Mouse (Mus musculus) MEL (cell line): ENCODE results near the gene Anks1. TPM values are rescaled to one million over a fixed set of nuclear protein-coding genes. Genes with fewer than 3 reads are reported as not detected.

Source experiments
- DNase-seq: peaks from one replicate; pipeline ENCODE4 v3.0.0; 2011; ENCODE audit warnings: low read depth, low spot score
- H3K27ac ChIP-seq: 2 replicates; pipeline ENCODE4 v1.5.1; 2012; ENCODE audit warnings: low read depth, mild to moderate bottlenecking, control low read depth, low read length, moderate library complexity; ENCODE audit not compliant: control insufficient read depth
- H3K27me3 ChIP-seq, 2 experiments: fragments of 150-350 bp in 1 of 2; sonication (generic) in 1 of 2; 2 replicates each; pipeline ENCODE4 v1.6.1; 2012; ENCODE audit warnings: low read length in 2 of 2, mild to moderate bottlenecking in 2 of 2, improper control_type of control experiment in 1 of 2, moderate library complexity in 1 of 2; ENCODE audit not compliant: insufficient read depth in 2 of 2, control insufficient read depth in 1 of 2
- H3K36me3 ChIP-seq, 2 experiments: 2 replicates each; pipeline ENCODE4 v1.6.1; 2012 to 2014; ENCODE audit warnings: low read length in 2 of 2, improper control_type of control experiment in 1 of 2, inconsistent platforms in 1 of 2, mild to moderate bottlenecking in 1 of 2; ENCODE audit not compliant: insufficient read depth in 2 of 2, control insufficient read depth in 1 of 2
- H3K4me1 ChIP-seq, 2 experiments: fragments of 150-350 bp in 1 of 2; sonication (generic) in 1 of 2; 2 replicates each; pipeline ENCODE4 v1.6.1; 2012; ENCODE audit warnings: low read length in 2 of 2, improper control_type of control experiment in 1 of 2, mild to moderate bottlenecking in 1 of 2; ENCODE audit not compliant: insufficient read depth in 2 of 2, control insufficient read depth in 1 of 2
- H3K4me3 ChIP-seq, 2 experiments: fragments of 150-350 bp in 1 of 2; sonication (generic) in 1 of 2; 2 replicates each; pipeline ENCODE4 v1.5.1; 2012; ENCODE audit warnings: low read depth in 2 of 2, low read length in 2 of 2, mild to moderate bottlenecking in 2 of 2, moderate library complexity in 2 of 2, control low read depth in 1 of 2, improper control_type of control experiment in 1 of 2; ENCODE audit not compliant: control insufficient read depth in 1 of 2, insufficient read depth in 1 of 2
- H3K79me2 ChIP-seq: 2 replicates; pipeline ENCODE4 v1.6.1; 2012; ENCODE audit warnings: mild to moderate bottlenecking, low read length, moderate library complexity; ENCODE audit not compliant: control insufficient read depth, poor library complexity, insufficient read depth
- H3K9ac ChIP-seq: 2 replicates; pipeline ENCODE4 v1.6.1; 2012; ENCODE audit warnings: low read depth, mild to moderate bottlenecking, control low read depth, low read length, moderate library complexity; ENCODE audit not compliant: control insufficient read depth, poor library complexity, severe bottlenecking
- H3K9me3 ChIP-seq: fragments of 150-350 bp; sonication (generic); replicated peaks from 2 replicates; pipeline ENCODE4 v1.6.1; 2012; ENCODE audit warnings: mild to moderate bottlenecking, low read length, improper control_type of control experiment, moderate library complexity; ENCODE audit not compliant: insufficient read depth
- BHLHE40 ChIP-seq: IDR thresholded peaks from 2 replicates; pipeline ENCODE4 v1.6.1; 2012; ENCODE audit warnings: low read depth, mild to moderate bottlenecking, inconsistent platforms, low read length, improper control_type of control experiment, borderline replicate concordance
- CHD1 ChIP-seq: IDR thresholded peaks from 2 replicates; pipeline ENCODE4 v1.6.1; 2012; ENCODE audit warnings: low read depth, mild to moderate bottlenecking, inconsistent platforms, low read length, improper control_type of control experiment
- CTCF ChIP-seq, 3 experiments: IDR thresholded peaks in 2 of 3; conservative IDR thresholded peaks in 1 of 3; 2 replicates each; pipeline ENCODE4 v1.5.1; 2011 to 2012; ENCODE audit warnings: low read length in 3 of 3, low read depth in 2 of 3, mild to moderate bottlenecking in 2 of 3, improper control_type of control experiment in 1 of 3, inconsistent platforms in 1 of 3, mixed read lengths in 1 of 3, moderate library complexity in 1 of 3; ENCODE audit not compliant: control insufficient read depth in 1 of 3, insufficient read depth in 1 of 3, poor library complexity in 1 of 3, severe bottlenecking in 1 of 3
- EP300 ChIP-seq, 2 experiments: IDR thresholded peaks; 2 replicates each; pipeline ENCODE4 v1.6.1; 2011; ENCODE audit warnings: improper control_type of control experiment in 2 of 2, low read length in 2 of 2, low read depth in 1 of 2, mild to moderate bottlenecking in 1 of 2
- ETS1 ChIP-seq: IDR thresholded peaks from 2 replicates; pipeline ENCODE4 v1.6.1; 2012; ENCODE audit warnings: low read depth, mild to moderate bottlenecking, inconsistent platforms, low read length, improper control_type of control experiment, moderate library complexity
- GATA1 ChIP-seq: IDR thresholded peaks from 2 replicates; pipeline ENCODE4 v1.6.1; 2011; ENCODE audit warnings: low read depth, low read length, improper control_type of control experiment
- HCFC1 ChIP-seq: IDR thresholded peaks from 2 replicates; pipeline ENCODE4 v1.6.1; 2012; ENCODE audit warnings: low read depth, mild to moderate bottlenecking, inconsistent platforms, low read length, improper control_type of control experiment, moderate library complexity
- MAFK ChIP-seq: IDR thresholded peaks from 2 replicates; pipeline ENCODE4 v1.6.1; 2011; ENCODE audit warnings: low read depth, mild to moderate bottlenecking, low read length, improper control_type of control experiment, borderline replicate concordance
- MAX ChIP-seq: IDR thresholded peaks from 2 replicates; pipeline ENCODE4 v1.6.1; 2011; ENCODE audit warnings: low read length, improper control_type of control experiment
- MAZ ChIP-seq: IDR thresholded peaks from 2 replicates; pipeline ENCODE4 v1.6.1; 2012; ENCODE audit warnings: low read depth, mild to moderate bottlenecking, inconsistent platforms, low read length, improper control_type of control experiment
- MXI1 ChIP-seq: IDR thresholded peaks from 2 replicates; pipeline ENCODE4 v1.6.1; 2011; ENCODE audit warnings: mild to moderate bottlenecking, low read depth, low read length, improper control_type of control experiment
- POLR2AphosphoS2 ChIP-seq: IDR thresholded peaks from 2 replicates; pipeline ENCODE4 v1.6.1; 2011; ENCODE audit warnings: low read length, improper control_type of control experiment
- RAD21 ChIP-seq: IDR thresholded peaks from 2 replicates; pipeline ENCODE4 v1.6.1; 2011; ENCODE audit warnings: mild to moderate bottlenecking, low read depth, low read length, improper control_type of control experiment
- RCOR1 ChIP-seq: IDR thresholded peaks from 2 replicates; pipeline ENCODE4 v1.6.1; 2012; ENCODE audit warnings: low read depth, mild to moderate bottlenecking, inconsistent platforms, low read length, improper control_type of control experiment
- SIN3A ChIP-seq: IDR thresholded peaks from 2 replicates; pipeline ENCODE4 v1.6.1; 2012; ENCODE audit warnings: low read length, improper control_type of control experiment, inconsistent platforms
- TBP ChIP-seq: IDR thresholded peaks from 2 replicates; pipeline ENCODE4 v1.8.0; 2011; ENCODE audit warnings: low read depth, low read length, improper control_type of control experiment
- TCF12 ChIP-seq: IDR thresholded peaks from 2 replicates; pipeline ENCODE4 v1.6.1; 2014; ENCODE audit warnings: low read depth, mild to moderate bottlenecking, inconsistent platforms, low read length, improper control_type of control experiment, moderate library complexity
- USF1 ChIP-seq: IDR thresholded peaks from 2 replicates; pipeline ENCODE4 v1.6.1; 2014; ENCODE audit warnings: low read depth, mild to moderate bottlenecking, inconsistent platforms, low read length, improper control_type of control experiment, moderate library complexity
- ZC3H11A ChIP-seq: IDR thresholded peaks from 2 replicates; pipeline ENCODE4 v1.6.1; 2012; ENCODE audit warnings: low read depth, mild to moderate bottlenecking, inconsistent platforms, low read length, improper control_type of control experiment
- polyA plus RNA-seq, 2 experiments: library from polyadenylated mRNA; stranded (reverse) in 1 of 2; unstranded in 1 of 2; fragments of >175 nt in 1 of 2; fragments of >200 nt in 1 of 2; gene quantifications; 2 replicates each; pipeline versions ENCODE4 v1.2.1 to v1.2.4; 2012; ENCODE audit warnings: low replicate concordance in 2 of 2, low read depth in 1 of 2; ENCODE audit not compliant: insufficient read length in 2 of 2, insufficient read depth in 1 of 2, missing spikeins in 1 of 2
- total RNA-seq: library from RNA; depleted of rRNA; stranded (reverse); fragments of 300-350 nt; gene quantifications from 2 replicates; pipeline ENCODE4 v1.2.3, GENCODE M21; 2012

Gene Anks1
- total and polyA plus RNA-seq, 3 experiments = 11.9 to 15.9 TPM; not detected in 1

- peaks cover 15 to 16% of the 10 kb centered on the region in 2 experiments for H3K4me1 ChIP-seq
- no peak overlapping the region for H3K9ac ChIP-seq
- TF ChIP-seq ZC3H11A (no peak), MAFK (no peak), MXI1 (no peak), CHD1 (no peak), SIN3A (no peak), EP300 (IDR thresholded peaks at IDR 0.05; ENCODE audit: low read depth in 1 of 2, low read length in 2 of 2) (no peak), TBP (no peak)
- H3K4me3 ChIP-seq = no peak overlapping the region
- no peaks in the 10 kb centered on the region for H3K27me3 ChIP-seq
- H3K36me3 ChIP-seq = peaks cover 0 to 14% of the 10 kb centered on the region in 2 experiments; a peak in 2 of 4 replicates
- H3K79me2 ChIP-seq = no peaks in the 10 kb centered on the region
- no peaks in the 10 kb centered on the region for H3K9me3 ChIP-seq
- peak; percentile 21 for DNase-seq
- H3K27ac ChIP-seq = no peak overlapping the region; the same call in 1 of the 2 replicates
Measured at GRCm38 (mm10) chr17:28029308-28029707, 120.2 kb downstream of the Anks1 start.

GRCm38 (mm10) chr17:28030446-28030845, 121.3 kb downstream of the Anks1 start:
- TF ChIP-seq HCFC1 (no peak), SIN3A (no peak), MAZ (no peak), RAD21 (no peak), USF1 (no peak), TBP (no peak), CTCF (IDR thresholded peaks at IDR 0.05 in 2 of 3, conservative IDR thresholded peaks at IDR 0.05 in 1 of 3; ENCODE audit: control insufficient read depth in 1 of 3, insufficient read depth in 1 of 3, low read depth in 2 of 3, low read length in 3 of 3, poor library complexity in 1 of 3, severe bottlenecking in 1 of 3) (no peak), CHD1 (no peak)
- H3K9ac ChIP-seq = no peak overlapping the region
- H3K27ac ChIP-seq = no peak overlapping the region
- peaks cover 15 to 16% of the 10 kb centered on the region in 2 experiments for H3K4me1 ChIP-seq
- no peaks in the 10 kb centered on the region for H3K79me2 ChIP-seq
- peaks cover 0 to 14% of the 10 kb centered on the region in 2 experiments; a peak in 2 of 4 replicates for H3K36me3 ChIP-seq
- no peak for DNase-seq
- no peaks in the 10 kb centered on the region for H3K27me3 ChIP-seq
- H3K4me3 ChIP-seq = no peak overlapping the region
- H3K9me3 ChIP-seq = no peaks in the 10 kb centered on the region

DNA sequence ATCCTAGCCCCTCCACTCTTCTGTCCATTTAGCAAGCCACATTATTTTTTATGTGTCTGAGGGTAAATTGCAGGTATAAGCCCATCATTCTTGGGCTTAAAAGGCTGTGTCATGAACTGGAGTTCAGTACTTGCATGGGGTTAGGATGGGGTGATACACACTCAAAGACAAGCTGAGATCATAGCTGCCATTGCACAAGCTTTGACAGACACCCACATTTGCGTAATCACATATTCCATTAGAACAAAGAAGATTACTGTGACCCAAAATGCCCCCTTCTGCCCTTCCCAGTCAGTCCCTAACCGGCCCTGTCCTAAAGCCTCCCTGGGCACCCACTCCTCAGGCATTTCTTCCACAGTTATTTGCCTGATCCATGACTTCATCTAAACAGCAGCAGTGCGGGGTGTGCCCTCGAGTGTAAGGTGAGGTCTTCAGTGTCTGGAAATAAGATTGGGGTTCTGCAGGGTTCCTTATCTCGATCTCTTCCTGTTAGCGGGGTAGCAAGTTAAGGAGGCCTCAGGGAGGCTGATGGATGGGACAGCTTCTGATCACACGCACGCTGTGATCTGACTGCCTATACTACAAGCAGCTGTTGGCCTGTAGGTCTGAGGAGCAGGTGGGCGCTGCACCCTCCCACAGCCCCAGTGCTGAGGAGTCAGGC, 122.3 kb downstream of the Anks1 start:
- Histone ChIP-seq H3K79me2 (no peaks in the 10 kb centered on the region), H3K36me3 (peaks cover 0 to 14% of the 10 kb centered on the region in 2 experiments; a peak in 2 of 4 replicates), H3K4me1 (peaks cover 15 to 16% of the 10 kb centered on the region in 2 experiments), H3K4me3 (no peak overlapping the region), H3K9ac (no peak overlapping the region), H3K27me3 (no peaks in the 10 kb centered on the region), H3K9me3 (no peaks in the 10 kb centered on the region), H3K27ac (no peak overlapping the region; the same call in 1 of the 2 replicates)
- TF ChIP-seq TCF12 (peak; percentile 36; the same call in 1 of the 2 replicates), MAX (0 out of 2 replicates have a peak, but pooled peaks have one; percentile 17), POLR2AphosphoS2 (no peak), ETS1 (peak; percentile 26; the same call in 1 of the 2 replicates), RCOR1 (peak; percentile 44; the same call in 1 of the 2 replicates), EP300 (IDR thresholded peaks at IDR 0.05; ENCODE audit: low read depth in 1 of 2, low read length in 2 of 2) (peak; percentile 54 to 66; a peak in 3 of 4 replicates), MAFK (no peak), BHLHE40 (no peak), SIN3A (0 out of 2 replicates have a peak, but pooled peaks have one; percentile 22), GATA1 (peak; percentile 74)
- peak; percentile 64 for DNase-seq
